In genomic region chr10:88732309-88732622, GRCm38 (mm10) we compare ENCODE assay signal across 8 mouse cellular contexts. TPM values are rescaled to one million over a fixed set of nuclear protein-coding genes. Genes with fewer than 3 reads are reported as not detected.
A peak's percentile ranks its signal among the peaks of the same experiment; 100 is the strongest.
DNase-seq lines count a peak whose midpoint lies in the region; ATAC-seq and TF ChIP-seq lines count a peak whose summit lies in the region.

No protein-coding gene starts in this region.

- 6% methylated on average over 6 of the region's 6 CpGs for WGBS in cerebellum, adult 2 months
- WGBS in forebrain, embryonic 10.5 days: 22% methylated on average over 6 of the region's 6 CpGs
- 9% methylated on average over 6 of the region's 6 CpGs for WGBS in liver, embryonic 11.5 days

- H3K4me1 ChIP-seq in cerebellum, adult 2 months (ENCODE audit: control insufficient read depth, insufficient read depth, low read length): no peaks in the 10 kb centered on the region
- H3K4me1 ChIP-seq in forebrain, embryonic 10.5 days: peaks cover 17% of the 10 kb centered on the region
- peaks cover 7% of the 10 kb centered on the region for H3K4me1 ChIP-seq in liver, embryonic 11.5 days (replicated peaks; ENCODE audit: control insufficient read depth, insufficient read depth, low read length)

- no peaks in the 10 kb centered on the region for H3K9me3 ChIP-seq in forebrain, embryonic 10.5 days
- no peaks in the 10 kb centered on the region for H3K9me3 ChIP-seq in liver, embryonic 11.5 days (ENCODE audit: control insufficient read depth, low read length)

- peak overlapping the region; percentile 83 for H3K4me3 ChIP-seq in cerebellum, adult 2 months (replicated peaks; ENCODE audit: insufficient read depth, low read depth, low read length)
- H3K4me3 ChIP-seq in forebrain, embryonic 10.5 days: peak overlapping the region; percentile 96
- H3K4me3 ChIP-seq in liver, embryonic 11.5 days (ENCODE audit: low read depth, low read length): peak overlapping the region; percentile 97

- no peak for TF ChIP-seq CTCF in cerebellum, adult 2 months (IDR thresholded peaks at IDR 0.05; ENCODE audit: borderline replicate concordance, insufficient read depth, low read depth, low read length)

- no peak for TF ChIP-seq POLR2A in cerebellum, adult 2 months (IDR thresholded peaks at IDR 0.05; ENCODE audit: borderline replicate concordance, insufficient read depth, low read length)

- H3K36me3 ChIP-seq in forebrain, embryonic 10.5 days (replicated peaks): peaks cover 21% of the 10 kb centered on the region
- H3K36me3 ChIP-seq in liver, embryonic 11.5 days (ENCODE audit: control insufficient read depth, insufficient read depth, low read length): peaks cover 5% of the 10 kb centered on the region; the same call in 1 of the 2 replicates

- DNase-seq in cerebellum, adult 2 months: no peak
- no peak for DNase-seq in cerebellum, postnatal 14 days
- no peak for DNase-seq in forebrain, embryonic 10.5 days (ENCODE audit: extremely low spot score, low spot score)
- no peak for DNase-seq in liver, embryonic 11.5 days (ENCODE audit: low spot score)
- DNase-seq in left cerebral cortex, adult 18-20 months (ENCODE audit: low spot score in 2 of 2): no peak
- DNase-seq in natural killer cell, adult 2 months (ENCODE audit: low spot score in 2 of 2): no peak
- DNase-seq in layer of hippocampus, adult 9-10 months (ENCODE audit: low spot score): no peak

- peak overlapping the region; percentile 97 for H3K4me2 ChIP-seq in liver, embryonic 11.5 days

- ATAC-seq in CD4-positive, CD25-positive, alpha-beta regulatory T cell, adult 4 months: peak; percentile 20
- ATAC-seq in liver, embryonic 11.5 days (replicated peaks; ENCODE audit: low FRiP score): peak; percentile 76

- H3K9ac ChIP-seq in liver, embryonic 11.5 days (ENCODE audit: low read depth, low read length): peak overlapping the region; percentile 91

- no peak overlapping the region for H3K27ac ChIP-seq in cerebellum, adult 2 months (ENCODE audit: insufficient read depth, low read length)
- H3K27ac ChIP-seq in forebrain, embryonic 10.5 days: no peak overlapping the region
- no peak overlapping the region for H3K27ac ChIP-seq in liver, embryonic 11.5 days (ENCODE audit: low read depth, low read length)

- no peaks in the 10 kb centered on the region for H3K27me3 ChIP-seq in cerebellum, adult 2 months (ENCODE audit: control insufficient read depth, insufficient read depth, low read length)
- H3K27me3 ChIP-seq in forebrain, embryonic 10.5 days (ENCODE audit: poor library complexity, severe bottlenecking): no peaks in the 10 kb centered on the region
- H3K27me3 ChIP-seq in liver, embryonic 11.5 days (replicated peaks; ENCODE audit: control insufficient read depth, insufficient read depth, low read length): no peaks in the 10 kb centered on the region

RNA-seq across cellular contexts. Expression of gene Arl1, which starts 1.6 kb away (rescaled TPM):
- polyA plus RNA-seq in cerebellum, adult 2 months (2012; rRNA removed): 122 and 132 TPM in 2 replicates
- 10 to 100 TPM; 50.0 to 54.4 TPM for polyA plus RNA-seq in CD4-positive, CD25-positive, alpha-beta regulatory T cell, adult 4 months (2017; shearing (Covaris generic))
- polyA plus RNA-seq in forebrain, embryonic 10.5 days (2016; fragmentation: Nextera tagmentation; extraction: Ambion mirVana): 157 TPM in 2 replicates
- polyA plus RNA-seq in liver, embryonic 11.5 days (2014; fragmentation: Nextera tagmentation; extraction: Ambion mirVana): 117 and 124 TPM in 2 replicates
- 100 to 1,000 TPM; 143 to 144 TPM for total RNA-seq in left cerebral cortex, adult 18-20 months (2021)

RNA-seq across cellular contexts. Expression of gene Spic, which starts 47.5 kb away (rescaled TPM):
- 0.05 TPM in 2 replicates for polyA plus RNA-seq in cerebellum, adult 2 months (2012; rRNA removed)
- polyA plus RNA-seq in CD4-positive, CD25-positive, alpha-beta regulatory T cell, adult 4 months (2017; shearing (Covaris generic)): 1 to 10 TPM in 1 of 2 experiments, under 1 TPM in 1; 0.83 to 1.8 TPM
- polyA plus RNA-seq in forebrain, embryonic 10.5 days (2016; fragmentation: Nextera tagmentation; extraction: Ambion mirVana): not detected in 2 replicates
- 2.1 and 3.1 TPM in 2 replicates for polyA plus RNA-seq in liver, embryonic 11.5 days (2014; fragmentation: Nextera tagmentation; extraction: Ambion mirVana)
- total RNA-seq in left cerebral cortex, adult 18-20 months (2021): not detected
